Mouse (Mus musculus): Measurements from ENCODE around the gene Stambpl1. TPM values are rescaled to one million over a fixed set of nuclear protein-coding genes. Genes with fewer than 3 reads are reported as not detected.

Stambpl1 gene
- polyA plus RNA-seq, 1 experiment from 2014 or later: 4.0 TPM

GRCm38 (mm10) chr19:34240273-34241039, 48.4 kb downstream of the Stambpl1 start:
- WGBS: 95% methylated on average over 5 of the region's 5 CpGs
- no peak for ATAC-seq (ENCODE audit: insufficient read depth, low FRiP score, low TSS enrichment)

GRCm38 (mm10) chr19:34241247-34241915, 49.4 kb downstream of the Stambpl1 start:
- Histone ChIP-seq H3K27me3 (ENCODE audit: control insufficient read depth, insufficient read depth, low read length) (no peaks in the 10 kb centered on the region), H3K4me1 (ENCODE audit: control insufficient read depth, insufficient read depth, low read length) (no peaks in the 10 kb centered on the region), H3K4me3 (ENCODE audit: low read depth, low read length) (no peak overlapping the region), H3K9me3 (ENCODE audit: control insufficient read depth, low read length) (no peaks in the 10 kb centered on the region), H3K27ac (ENCODE audit: low read depth, low read length) (no peak overlapping the region), H3K36me3 (ENCODE audit: control insufficient read depth, insufficient read depth, low read length) (no peaks in the 10 kb centered on the region), H3K9ac (ENCODE audit: low read length) (no peak overlapping the region), H3K4me2 (ENCODE audit: low read depth) (no peak overlapping the region)
- ATAC-seq (ENCODE audit: insufficient read depth, low FRiP score, low TSS enrichment): peak; percentile 14; the same call in 1 of the 2 replicates
- DNase-seq (ENCODE audit: low spot score): no peak
- WGBS: 71% methylated on average over 15 of the region's 15 CpGs

More at GRCm38 (mm10) chr19:34240273-34241039, 48.4 kb downstream of the Stambpl1 start:
- DNase-seq (ENCODE audit: low spot score): no peak
- no peak overlapping the region for H3K27ac ChIP-seq (ENCODE audit: low read depth, low read length)
- no peak overlapping the region for H3K4me3 ChIP-seq (ENCODE audit: low read depth, low read length)
- H3K4me2 ChIP-seq (ENCODE audit: low read depth): no peak overlapping the region
- H3K9me3 ChIP-seq (ENCODE audit: control insufficient read depth, low read length): no peaks in the 10 kb centered on the region
- no peaks in the 10 kb centered on the region for H3K36me3 ChIP-seq (ENCODE audit: control insufficient read depth, insufficient read depth, low read length)
- no peaks in the 10 kb centered on the region for H3K4me1 ChIP-seq (ENCODE audit: control insufficient read depth, insufficient read depth, low read length)
- H3K9ac ChIP-seq (ENCODE audit: low read length): no peak overlapping the region
- H3K27me3 ChIP-seq (ENCODE audit: control insufficient read depth, insufficient read depth, low read length): no peaks in the 10 kb centered on the region

- Histone ChIP-seq H3K36me3 (ENCODE audit: control insufficient read depth, insufficient read depth, low read length) (no peaks in the 10 kb centered on the region), H3K4me2 (ENCODE audit: low read depth) (no peak overlapping the region), H3K9ac (ENCODE audit: low read length) (no peak overlapping the region), H3K27ac (ENCODE audit: low read depth, low read length) (no peak overlapping the region), H3K4me1 (ENCODE audit: control insufficient read depth, insufficient read depth, low read length) (no peaks in the 10 kb centered on the region), H3K27me3 (ENCODE audit: control insufficient read depth, insufficient read depth, low read length) (no peaks in the 10 kb centered on the region), H3K9me3 (ENCODE audit: control insufficient read depth, low read length) (no peaks in the 10 kb centered on the region), H3K4me3 (ENCODE audit: low read depth, low read length) (no peak overlapping the region)
- DNase-seq (ENCODE audit: low spot score) (no peak), ATAC-seq (ENCODE audit: insufficient read depth, low FRiP score, low TSS enrichment) (no peak)
Measured at GRCm38 (mm10) chr19:34242925-34243324, 50.9 kb downstream of the Stambpl1 start.

GRCm38 (mm10) chr19:34244056-34244455, 52.0 kb downstream of the Stambpl1 start:
- peak; percentile 13; the same call in 1 of the 2 replicates for ATAC-seq (ENCODE audit: insufficient read depth, low FRiP score, low TSS enrichment)
- 19% methylated on average over 6 of the region's 6 CpGs for WGBS

GRCm38 (mm10) chr19:34248558-34248957, 56.5 kb downstream of the Stambpl1 start:
- Histone ChIP-seq H3K4me3 (ENCODE audit: low read depth, low read length) (no peak overlapping the region), H3K36me3 (ENCODE audit: control insufficient read depth, insufficient read depth, low read length) (no peaks in the 10 kb centered on the region), H3K27ac (ENCODE audit: low read depth, low read length) (no peak overlapping the region), H3K9me3 (ENCODE audit: control insufficient read depth, low read length) (no peaks in the 10 kb centered on the region), H3K9ac (ENCODE audit: low read length) (no peak overlapping the region), H3K4me1 (ENCODE audit: control insufficient read depth, insufficient read depth, low read length) (no peaks in the 10 kb centered on the region), H3K4me2 (ENCODE audit: low read depth) (no peak overlapping the region), H3K27me3 (ENCODE audit: control insufficient read depth, insufficient read depth, low read length) (no peaks in the 10 kb centered on the region)
- no peak for DNase-seq (ENCODE audit: low spot score)
- ATAC-seq (ENCODE audit: insufficient read depth, low FRiP score, low TSS enrichment): no peak
- WGBS: 79% methylated on average over 5 of the region's 5 CpGs

More at GRCm38 (mm10) chr19:34244056-34244455, 52.0 kb downstream of the Stambpl1 start:
- H3K9me3 ChIP-seq (ENCODE audit: control insufficient read depth, low read length): no peaks in the 10 kb centered on the region
- no peaks in the 10 kb centered on the region for H3K36me3 ChIP-seq (ENCODE audit: control insufficient read depth, insufficient read depth, low read length)
- no peak overlapping the region for H3K4me2 ChIP-seq (ENCODE audit: low read depth)
- H3K27ac ChIP-seq (ENCODE audit: low read depth, low read length): no peak overlapping the region
- no peaks in the 10 kb centered on the region for H3K27me3 ChIP-seq (ENCODE audit: control insufficient read depth, insufficient read depth, low read length)
- no peaks in the 10 kb centered on the region for H3K4me1 ChIP-seq (ENCODE audit: control insufficient read depth, insufficient read depth, low read length)
- DNase-seq (ENCODE audit: low spot score): peak; percentile 49
- no peak overlapping the region for H3K9ac ChIP-seq (ENCODE audit: low read length)
- H3K4me3 ChIP-seq (ENCODE audit: low read depth, low read length): no peak overlapping the region

- H3K4me1 ChIP-seq (ENCODE audit: control insufficient read depth, insufficient read depth, low read length): no peaks in the 10 kb centered on the region
- H3K9ac ChIP-seq (ENCODE audit: low read length): no peak overlapping the region
- H3K4me2 ChIP-seq (ENCODE audit: low read depth): no peak overlapping the region
- 90% methylated on average over 4 of the region's 4 CpGs for WGBS
- no peak for ATAC-seq (ENCODE audit: insufficient read depth, low FRiP score, low TSS enrichment)
- no peaks in the 10 kb centered on the region for H3K27me3 ChIP-seq (ENCODE audit: control insufficient read depth, insufficient read depth, low read length)
- no peaks in the 10 kb centered on the region for H3K9me3 ChIP-seq (ENCODE audit: control insufficient read depth, low read length)
- no peak overlapping the region for H3K27ac ChIP-seq (ENCODE audit: low read depth, low read length)
- H3K36me3 ChIP-seq (ENCODE audit: control insufficient read depth, insufficient read depth, low read length): no peaks in the 10 kb centered on the region
- H3K4me3 ChIP-seq (ENCODE audit: low read depth, low read length): no peak overlapping the region
- no peak for DNase-seq (ENCODE audit: low spot score)
Measured at GRCm38 (mm10) chr19:34250621-34251020, 58.6 kb downstream of the Stambpl1 start.

GRCm38 (mm10) chr19:34251900-34252299, 59.9 kb downstream of the Stambpl1 start:
- Histone ChIP-seq H3K9ac (ENCODE audit: low read length) (no peak overlapping the region), H3K27ac (ENCODE audit: low read depth, low read length) (no peak overlapping the region), H3K4me2 (ENCODE audit: low read depth) (no peak overlapping the region), H3K27me3 (ENCODE audit: control insufficient read depth, insufficient read depth, low read length) (no peaks in the 10 kb centered on the region), H3K9me3 (ENCODE audit: control insufficient read depth, low read length) (no peaks in the 10 kb centered on the region), H3K36me3 (ENCODE audit: control insufficient read depth, insufficient read depth, low read length) (no peaks in the 10 kb centered on the region), H3K4me1 (ENCODE audit: control insufficient read depth, insufficient read depth, low read length) (no peaks in the 10 kb centered on the region), H3K4me3 (ENCODE audit: low read depth, low read length) (no peak overlapping the region)
- WGBS: 74% methylated on average over 2 of the region's 2 CpGs
- ATAC-seq (ENCODE audit: insufficient read depth, low FRiP score, low TSS enrichment): no peak
- no peak for DNase-seq (ENCODE audit: low spot score)

GRCm38 (mm10) chr19:34252450-34252849, 60.4 kb downstream of the Stambpl1 start:
- H3K36me3 ChIP-seq (ENCODE audit: control insufficient read depth, insufficient read depth, low read length): no peaks in the 10 kb centered on the region
- no peaks in the 10 kb centered on the region for H3K27me3 ChIP-seq (ENCODE audit: control insufficient read depth, insufficient read depth, low read length)
- H3K27ac ChIP-seq (ENCODE audit: low read depth, low read length): no peak overlapping the region
- H3K4me2 ChIP-seq (ENCODE audit: low read depth): no peak overlapping the region
- H3K9ac ChIP-seq (ENCODE audit: low read length): no peak overlapping the region
- 74% methylated on average over 9 of the region's 9 CpGs for WGBS
- no peaks in the 10 kb centered on the region for H3K4me1 ChIP-seq (ENCODE audit: control insufficient read depth, insufficient read depth, low read length)
- no peak for ATAC-seq (ENCODE audit: insufficient read depth, low FRiP score, low TSS enrichment)
- H3K4me3 ChIP-seq (ENCODE audit: low read depth, low read length): no peak overlapping the region
- no peak for DNase-seq (ENCODE audit: low spot score)
- no peaks in the 10 kb centered on the region for H3K9me3 ChIP-seq (ENCODE audit: control insufficient read depth, low read length)
